Mouse (Mus musculus) liver, adult 2 months (tissue): ENCODE measurements around the gene Ccdc73. TPM values are rescaled to one million over a fixed set of nuclear protein-coding genes. Genes with fewer than 3 reads are reported as not detected.

Source experiments
- DNase-seq: peaks from one replicate; pipeline ENCODE4 v3.0.0-alpha.2; 2011; ENCODE audit warnings: low read depth, low spot score; ENCODE audit errors: extremely low read depth
- H3K27ac ChIP-seq: fragments of 200-500 bp; replicated peaks from 2 replicates; pipeline ENCODE4 v1.5.1; 2012; ENCODE audit warnings: low read depth, mild to moderate bottlenecking, control low read depth, inconsistent platforms, low read length; ENCODE audit not compliant: insufficient read depth
- H3K27me3 ChIP-seq: fragments of 200-500 bp; 2 replicates; pipeline ENCODE4 v1.6.1; 2012; ENCODE audit warnings: mild to moderate bottlenecking, moderate library complexity, low read length, inconsistent platforms; ENCODE audit not compliant: control insufficient read depth, insufficient read depth
- H3K36me3 ChIP-seq: fragments of 200-500 bp; 2 replicates; pipeline ENCODE4 v1.6.1; 2012; ENCODE audit warnings: low read length, inconsistent platforms; ENCODE audit not compliant: control insufficient read depth, insufficient read depth
- H3K4me1 ChIP-seq: fragments of 200-500 bp; 2 replicates; pipeline ENCODE4 v1.6.1; 2011; ENCODE audit warnings: low read length; ENCODE audit not compliant: control insufficient read depth, insufficient read depth
- H3K4me3 ChIP-seq: fragments of 200-500 bp; 2 replicates; pipeline ENCODE4 v1.5.1; 2011; ENCODE audit warnings: low read depth, mild to moderate bottlenecking, control low read depth, low read length, moderate library complexity; ENCODE audit not compliant: insufficient read depth
- H3K79me2 ChIP-seq: fragments of 200-500 bp; 2 replicates; pipeline ENCODE4 v1.6.1; 2012; ENCODE audit warnings: inconsistent platforms, mild to moderate bottlenecking, low read length, moderate library complexity; ENCODE audit not compliant: control insufficient read depth, insufficient read depth
- H3K9ac ChIP-seq: fragments of 200-500 bp; 2 replicates; pipeline ENCODE4 v1.6.1; 2012; ENCODE audit warnings: low read depth, mild to moderate bottlenecking, control low read depth, inconsistent platforms, low read length
- CTCF ChIP-seq: fragments of 200-500 bp; IDR thresholded peaks from 2 replicates; pipeline ENCODE4 v1.5.1; 2011; ENCODE audit warnings: low read depth, low read length, control low read depth
- POLR2A ChIP-seq: fragments of 200-500 bp; IDR thresholded peaks from 2 replicates; pipeline ENCODE4 v1.6.1; 2011; ENCODE audit warnings: low read length, control low read depth; ENCODE audit not compliant: insufficient read depth; ENCODE audit errors: extremely low read depth
- WGBS: fragments of 180-500 bp; shearing (Covaris S2); methylation state at CpG from one replicate; pipeline ENCODE4 v1.1.7; 2018; 5-methylcytosine and 5-hydroxymethylcytosine counted together
- polyA plus RNA-seq: library from polyadenylated mRNA; depleted of rRNA; stranded (reverse); fragments of >200 nt; gene quantifications from 2 replicates; pipeline ENCODE4 v1.2.3, GENCODE M21; 2012
- total RNA-seq: library from RNA; depleted of rRNA; stranded (reverse); fragments of >200 nt; gene quantifications from 2 replicates; pipeline ENCODE4 v1.2.3, GENCODE M21; 2014

Ccdc73 gene
- total and polyA plus RNA-seq, 2 experiments: 4.9 TPM; not detected in 1

GRCm38 (mm10) chr2:104842559-104842958 is 25.0 kb upstream of the Ccdc73 start:
- no peaks in the 10 kb centered on the region for H3K36me3 ChIP-seq
- H3K79me2 ChIP-seq: no peaks in the 10 kb centered on the region
- no peak for DNase-seq
- TF ChIP-seq CTCF (no peak), POLR2A (no peak)
- H3K27ac ChIP-seq: no peak overlapping the region
- H3K4me3 ChIP-seq: no peak overlapping the region
- H3K9ac ChIP-seq: no peak overlapping the region
- H3K4me1 ChIP-seq: no peaks in the 10 kb centered on the region
- H3K27me3 ChIP-seq: no peaks in the 10 kb centered on the region

- Histone ChIP-seq H3K27ac (no peak overlapping the region), H3K79me2 (no peaks in the 10 kb centered on the region), H3K4me1 (peaks cover 2% of the 10 kb centered on the region; the same call in 1 of the 2 replicates), H3K36me3 (no peaks in the 10 kb centered on the region), H3K9ac (no peak overlapping the region), H3K4me3 (no peak overlapping the region), H3K27me3 (no peaks in the 10 kb centered on the region)
- no peak for TF ChIP-seq POLR2A
- no peak for TF ChIP-seq CTCF
- WGBS: 53% methylated on average over 4 of the region's 4 CpGs
- DNase-seq: no peak
Observed at GRCm38 (mm10) chr2:104846638-104847414, 20.8 kb upstream of the Ccdc73 start.

GRCm38 (mm10) chr2:104847645-104848044 is 20.0 kb upstream of the Ccdc73 start:
- no peaks in the 10 kb centered on the region for H3K36me3 ChIP-seq
- H3K79me2 ChIP-seq: no peaks in the 10 kb centered on the region
- no peak overlapping the region for H3K9ac ChIP-seq
- peaks cover 2% of the 10 kb centered on the region; the same call in 1 of the 2 replicates for H3K4me1 ChIP-seq
- no peak overlapping the region for H3K4me3 ChIP-seq
- 58% methylated on average over 2 of the region's 2 CpGs for WGBS
- H3K27ac ChIP-seq: no peak overlapping the region
- TF ChIP-seq POLR2A (no peak), CTCF (peak; percentile 15; the same call in 1 of the 2 replicates)
- no peaks in the 10 kb centered on the region for H3K27me3 ChIP-seq
- DNase-seq: peak; percentile 20

GRCm38 (mm10) chr2:104848235-104849161 is 19.1 kb upstream of the Ccdc73 start:
- H3K9ac ChIP-seq: no peak overlapping the region; the same call in 1 of the 2 replicates
- H3K27ac ChIP-seq: no peak overlapping the region
- H3K27me3 ChIP-seq: no peaks in the 10 kb centered on the region
- 0 out of 2 replicates have a peak overlapping the region, but pooled peaks have one; percentile 75 for H3K4me3 ChIP-seq
- TF ChIP-seq CTCF: no peak
- TF ChIP-seq POLR2A: no peak
- peaks cover 2% of the 10 kb centered on the region; the same call in 1 of the 2 replicates for H3K4me1 ChIP-seq
- no peaks in the 10 kb centered on the region for H3K36me3 ChIP-seq
- no peaks in the 10 kb centered on the region for H3K79me2 ChIP-seq
- WGBS: 46% methylated on average over 16 of the region's 16 CpGs
- peak; percentile 4 for DNase-seq

- TF ChIP-seq CTCF (peak; percentile 45), POLR2A (no peak)
- Histone ChIP-seq H3K79me2 (no peaks in the 10 kb centered on the region), H3K9ac (peak within 1 kb of the TSS; percentile 80), H3K36me3 (no peaks in the 10 kb centered on the region), H3K4me1 (peaks cover 2% of the 10 kb centered on the region; the same call in 1 of the 2 replicates), H3K4me3 (peak within 1 kb of the TSS; percentile 75), H3K27me3 (no peaks in the 10 kb centered on the region), H3K27ac (no peak within 1 kb of the TSS)
- WGBS: under 1% methylated on average over 62 of the region's 62 CpGs
- DNase-seq: peak; percentile 62
Observed at GRCm38 (mm10) chr2:104849276-104849990, 18.2 kb upstream of the Ccdc73 start, which contains the start of gene Prrg4. Prrg4 (minus strand) TSS chr2:104849876.
